Mouse (Mus musculus): Measurements from ENCODE around the gene Lmtk3.
A peak's percentile ranks its signal among the peaks of the same experiment; 100 is the strongest.

Lmtk3 gene

GRCm38 (mm10) chr7:45783511-45784091 lies at the start of gene Lmtk3:
TSS of gene Lmtk3 (plus strand) at chr7:45783738.
- DNase-seq, result peak; percentile 54

- peak; percentile 86 for DNase-seq
These were observed 44.3 kb upstream of the Lmtk3 start for GRCm38 (mm10) chr7:45739162-45739763.

GRCm38 (mm10) chr7:45739820-45740219 lies 43.7 kb upstream of the Lmtk3 start:
- no peak for DNase-seq

- no peak for DNase-seq
These were observed 42.2 kb upstream of the Lmtk3 start for GRCm38 (mm10) chr7:45741308-45741707.

GRCm38 (mm10) chr7:45741777-45742176 lies 41.8 kb upstream of the Lmtk3 start:
- DNase-seq, result no peak

GRCm38 (mm10) chr7:45742338-45742737 lies 41.2 kb upstream of the Lmtk3 start:
- no peak for DNase-seq

- DNase-seq, result peak; percentile 85
These were observed 39.2 kb upstream of the Lmtk3 start for GRCm38 (mm10) chr7:45744387-45744786.

GRCm38 (mm10) chr7:45746518-45746917 lies 37.0 kb upstream of the Lmtk3 start:
- DNase-seq, result no peak

GRCm38 (mm10) chr7:45747450-45747849 lies 36.1 kb upstream of the Lmtk3 start:
- no peak for DNase-seq

- DNase-seq, result peak; percentile 41
These were observed 35.4 kb upstream of the Lmtk3 start for GRCm38 (mm10) chr7:45748110-45748509.

GRCm38 (mm10) chr7:45749401-45749800 lies 34.1 kb upstream of the Lmtk3 start:
- DNase-seq, result no peak

- peak; percentile 47 for DNase-seq
These were observed 33.4 kb upstream of the Lmtk3 start for GRCm38 (mm10) chr7:45750162-45750561.

- DNase-seq, result no peak
These were observed 27.8 kb upstream of the Lmtk3 start for GRCm38 (mm10) chr7:45755703-45756102.

- peak; percentile 77 for DNase-seq
These were observed 24.1 kb upstream of the Lmtk3 start for GRCm38 (mm10) chr7:45759400-45759799.

- no peak for DNase-seq
These were observed 23.4 kb upstream of the Lmtk3 start for GRCm38 (mm10) chr7:45760151-45760550.

GRCm38 (mm10) chr7:45765995-45766394 lies 17.5 kb upstream of the Lmtk3 start:
- DNase-seq, result no peak

GRCm38 (mm10) chr7:45766764-45767163 lies 16.8 kb upstream of the Lmtk3 start:
- no peak for DNase-seq

- no peak for DNase-seq
These were observed 16.0 kb upstream of the Lmtk3 start for GRCm38 (mm10) chr7:45767500-45767899.

- DNase-seq, result peak; percentile 41
These were observed 13.0 kb upstream of the Lmtk3 start for GRCm38 (mm10) chr7:45770427-45771082.

- no peak for DNase-seq
These were observed 12.4 kb upstream of the Lmtk3 start for GRCm38 (mm10) chr7:45771101-45771500.

GRCm38 (mm10) chr7:45775237-45775636 lies 8.3 kb upstream of the Lmtk3 start:
- peak; percentile 58 for DNase-seq

GRCm38 (mm10) chr7:45779081-45779641 lies 4.4 kb upstream of the Lmtk3 start:
- DNase-seq, result no peak

- no peak for DNase-seq
These were observed 1.3 kb upstream of the Lmtk3 start for GRCm38 (mm10) chr7:45782271-45782670.

Measured in kidney, adult 9 months (tissue).